Mouse (Mus musculus): ENCODE measurements at regions not wholly inside any gene's neighbourhood (a gene's known extent, or its start where the extent isn't known, plus 50 kb on each side); places are given as distances from the start of the nearest gene placed in this dataset.

DNA sequence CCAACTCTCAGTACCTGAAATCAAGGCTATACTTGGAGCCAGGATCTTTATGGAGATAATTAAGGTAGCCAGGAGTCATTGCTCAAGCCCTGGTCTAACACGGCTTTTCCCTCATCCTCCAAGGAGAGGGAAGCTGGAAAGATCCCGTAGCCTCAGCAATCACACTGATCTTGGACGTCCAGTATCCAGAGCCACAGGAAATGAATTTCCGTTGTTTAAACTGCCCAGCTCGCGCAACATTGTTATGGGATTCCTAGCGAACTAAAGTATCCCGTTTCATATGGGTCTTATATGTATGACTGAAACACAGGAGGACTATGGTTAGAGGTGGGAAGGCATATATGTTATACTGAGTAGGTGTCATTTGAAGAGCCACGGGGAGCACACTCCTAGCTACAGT lies 126.3 kb upstream of the Lnx1 start:
- TF ChIP-seq CTCF (IDR thresholded peaks at IDR 0.05) (no peak), EP300 (IDR thresholded peaks at IDR 0.05) (peak; percentile 63)
